Mouse (Mus musculus) kidney, embryonic 15.5 days (tissue): ENCODE measurements around the gene Dact3. TPM values are rescaled to one million over a fixed set of nuclear protein-coding genes. Genes with fewer than 3 reads are reported as not detected.
A peak's percentile ranks its signal among the peaks of the same experiment; 100 is the strongest.

Source experiments
- ATAC-seq: fragments of 200-750 bp; cut with Nextera tagmentation; replicated peaks from 2 replicates; pipeline ENCODE4 v1.8.0; 2017; ENCODE audit warnings: moderate TSS enrichment; ENCODE audit not compliant: low FRiP score
- H3K27ac ChIP-seq: fragments of 300-500 bp; sonication (generic); 2 replicates; pipeline ENCODE4 v1.5.1; 2015; ENCODE audit warnings: mild to moderate bottlenecking, inconsistent platforms
- H3K27me3 ChIP-seq: fragments of 300-500 bp; sonication (generic); 2 replicates; pipeline ENCODE4 v1.6.1; 2015; ENCODE audit warnings: inconsistent platforms
- H3K36me3 ChIP-seq: fragments of 300-500 bp; sonication (generic); 2 replicates; pipeline ENCODE4 v1.6.1; 2015; ENCODE audit warnings: inconsistent platforms
- H3K4me1 ChIP-seq: fragments of 300-500 bp; sonication (generic); 2 replicates; pipeline ENCODE4 v1.6.1; 2015; ENCODE audit warnings: inconsistent platforms
- H3K4me2 ChIP-seq: fragments of 300-500 bp; sonication (generic); 2 replicates; pipeline ENCODE4 v1.6.1; 2015; ENCODE audit warnings: moderate library complexity, mild to moderate bottlenecking, inconsistent platforms
- H3K4me3 ChIP-seq: fragments of 300-500 bp; sonication (generic); replicated peaks from 2 replicates; pipeline ENCODE4 v1.5.1; 2015; ENCODE audit warnings: mild to moderate bottlenecking, inconsistent platforms
- H3K9ac ChIP-seq: fragments of 300-500 bp; sonication (generic); 2 replicates; pipeline ENCODE4 v1.6.1; 2015; ENCODE audit warnings: mild to moderate bottlenecking, inconsistent platforms
- H3K9me3 ChIP-seq: fragments of 300-500 bp; sonication (generic); replicated peaks from 2 replicates; pipeline ENCODE4 v1.6.1; 2016; ENCODE audit warnings: inconsistent platforms
- WGBS: fragments of 180-500 bp; shearing (Covaris S2); methylation state at CpG from one replicate; pipeline ENCODE4 v1.1.7; 2015; ENCODE audit warnings: mixed read lengths; 5-methylcytosine and 5-hydroxymethylcytosine counted together
- polyA plus RNA-seq: library from polyadenylated mRNA; unstranded; fragments of >200 nt; fragmentation: Nextera tagmentation; extraction: Ambion mirVana; gene quantifications from 2 replicates; pipeline ENCODE4 v1.2.1, GENCODE M21; 2015

The Dact3 gene
- polyA plus RNA-seq, 1 experiment from 2014 or later: 2.6 TPM

GRCm38 (mm10) chr7:16842645-16843063, 32.5 kb upstream of the Dact3 start, which contains the start of gene Prkd2:
Gene Prkd2, plus strand, starts transcription at chr7:16842902.
- under 1% methylated on average over 27 of the region's 32 CpGs for WGBS
- H3K36me3 ChIP-seq: peaks cover 46% of the 10 kb centered on the region
- H3K27ac ChIP-seq: peak within 1 kb of the TSS; percentile 89
- H3K9me3 ChIP-seq: no peaks in the 10 kb centered on the region
- H3K4me1 ChIP-seq: peaks cover 49% of the 10 kb centered on the region
- peak within 1 kb of the TSS; percentile 70 for H3K4me3 ChIP-seq
- peak within 1 kb of the TSS; percentile 69 for H3K9ac ChIP-seq
- H3K4me2 ChIP-seq: peak within 1 kb of the TSS; percentile 97
- no peaks in the 10 kb centered on the region for H3K27me3 ChIP-seq
- peak; percentile 90 for ATAC-seq

GRCm38 (mm10) chr7:16843441-16844171, 31.5 kb upstream of the Dact3 start:
- peak overlapping the region; percentile 89 for H3K27ac ChIP-seq
- no peaks in the 10 kb centered on the region for H3K9me3 ChIP-seq
- peak overlapping the region; percentile 69 for H3K9ac ChIP-seq
- WGBS: 1% methylated on average over 33 of the region's 33 CpGs
- H3K4me1 ChIP-seq: peaks cover 49% of the 10 kb centered on the region
- peaks cover 41% of the 10 kb centered on the region for H3K36me3 ChIP-seq
- peak overlapping the region; percentile 70 for H3K4me3 ChIP-seq
- peak overlapping the region; percentile 97 for H3K4me2 ChIP-seq
- H3K27me3 ChIP-seq: no peaks in the 10 kb centered on the region
- ATAC-seq: 0 out of 2 replicates have a peak, but pooled peaks have one; percentile 5

GRCm38 (mm10) chr7:16844696-16845071, 30.4 kb upstream of the Dact3 start:
- no peaks in the 10 kb centered on the region for H3K9me3 ChIP-seq
- H3K27me3 ChIP-seq: no peaks in the 10 kb centered on the region
- peak overlapping the region; percentile 39 for H3K9ac ChIP-seq
- H3K4me2 ChIP-seq: peak overlapping the region; percentile 97
- H3K4me1 ChIP-seq: peaks cover 49% of the 10 kb centered on the region
- H3K27ac ChIP-seq: peak overlapping the region; percentile 88
- peaks cover 41% of the 10 kb centered on the region for H3K36me3 ChIP-seq
- 34% methylated on average over 3 of the region's 3 CpGs for WGBS
- ATAC-seq: no peak
- H3K4me3 ChIP-seq: peak overlapping the region; percentile 70

GRCm38 (mm10) chr7:16845072-16845819, 29.9 kb upstream of the Dact3 start:
- 25% methylated on average over 14 of the region's 14 CpGs for WGBS
- H3K27me3 ChIP-seq: no peaks in the 10 kb centered on the region
- peak; percentile 24 for ATAC-seq
- H3K4me1 ChIP-seq: peaks cover 49% of the 10 kb centered on the region
- H3K27ac ChIP-seq: peak overlapping the region; percentile 88
- H3K4me2 ChIP-seq: peak overlapping the region; percentile 97
- peaks cover 41% of the 10 kb centered on the region for H3K36me3 ChIP-seq
- H3K9me3 ChIP-seq: no peaks in the 10 kb centered on the region
- peak overlapping the region; percentile 39 for H3K9ac ChIP-seq
- peak overlapping the region; percentile 70 for H3K4me3 ChIP-seq

GRCm38 (mm10) chr7:16845820-16846167, 29.3 kb upstream of the Dact3 start:
- Histone ChIP-seq H3K27ac (peak overlapping the region; percentile 88), H3K27me3 (no peaks in the 10 kb centered on the region), H3K36me3 (peaks cover 41% of the 10 kb centered on the region), H3K9me3 (no peaks in the 10 kb centered on the region), H3K4me2 (peak overlapping the region; percentile 97), H3K4me3 (peak overlapping the region; percentile 70), H3K9ac (peak overlapping the region; percentile 39; the same call in 1 of the 2 replicates), H3K4me1 (peaks cover 49% of the 10 kb centered on the region)
- ATAC-seq: peak; percentile 1; the same call in 1 of the 2 replicates
- WGBS: 28% methylated on average over 10 of the region's 10 CpGs

GRCm38 (mm10) chr7:16846775-16847174, 28.3 kb upstream of the Dact3 start:
- Histone ChIP-seq H3K9ac (no peak overlapping the region), H3K4me3 (no peak overlapping the region), H3K36me3 (peaks cover 38% of the 10 kb centered on the region), H3K4me2 (no peak overlapping the region), H3K27me3 (no peaks in the 10 kb centered on the region), H3K27ac (no peak overlapping the region), H3K4me1 (peaks cover 41% of the 10 kb centered on the region), H3K9me3 (no peaks in the 10 kb centered on the region)
- no peak for ATAC-seq
- 94% methylated on average over 5 of the region's 5 CpGs for WGBS

GRCm38 (mm10) chr7:16847507-16847906, 27.6 kb upstream of the Dact3 start:
- Histone ChIP-seq H3K36me3 (peaks cover 40% of the 10 kb centered on the region), H3K9ac (no peak overlapping the region), H3K9me3 (no peaks in the 10 kb centered on the region), H3K27me3 (no peaks in the 10 kb centered on the region), H3K27ac (no peak overlapping the region), H3K4me2 (no peak overlapping the region), H3K4me3 (no peak overlapping the region), H3K4me1 (peaks cover 33% of the 10 kb centered on the region)
- 86% methylated on average over 19 of the region's 19 CpGs for WGBS
- no peak for ATAC-seq

- H3K27ac ChIP-seq: no peak overlapping the region
- WGBS: 34% methylated on average over 17 of the region's 17 CpGs
- ATAC-seq: no peak
These were observed 26.5 kb upstream of the Dact3 start for GRCm38 (mm10) chr7:16848579-16848978.

GRCm38 (mm10) chr7:16851636-16852035, 23.5 kb upstream of the Dact3 start:
- WGBS: 51% methylated on average over 4 of the region's 4 CpGs
- peaks cover 79% of the 10 kb centered on the region for H3K36me3 ChIP-seq

More at GRCm38 (mm10) chr7:16848579-16848978, 26.5 kb upstream of the Dact3 start:
- H3K36me3 ChIP-seq: peaks cover 48% of the 10 kb centered on the region
- H3K9ac ChIP-seq: no peak overlapping the region
- H3K4me1 ChIP-seq: peaks cover 25% of the 10 kb centered on the region
- H3K4me2 ChIP-seq: no peak overlapping the region
- no peak overlapping the region for H3K4me3 ChIP-seq
- H3K27me3 ChIP-seq: no peaks in the 10 kb centered on the region
- no peaks in the 10 kb centered on the region for H3K9me3 ChIP-seq

GRCm38 (mm10) chr7:16853302-16853831, 21.8 kb upstream of the Dact3 start:
- no peak overlapping the region for H3K9ac ChIP-seq
- WGBS: 75% methylated on average over 14 of the region's 14 CpGs
- no peak overlapping the region for H3K27ac ChIP-seq
- H3K9me3 ChIP-seq: no peaks in the 10 kb centered on the region
- no peak overlapping the region for H3K4me2 ChIP-seq
- ATAC-seq: no peak; the same call in 1 of the 2 replicates
- H3K36me3 ChIP-seq: peaks cover 89% of the 10 kb centered on the region
- no peak overlapping the region for H3K4me3 ChIP-seq
- no peaks in the 10 kb centered on the region for H3K27me3 ChIP-seq
- H3K4me1 ChIP-seq: no peaks in the 10 kb centered on the region

More at GRCm38 (mm10) chr7:16851636-16852035, 23.5 kb upstream of the Dact3 start:
- no peak overlapping the region for H3K9ac ChIP-seq
- no peak overlapping the region for H3K4me3 ChIP-seq
- H3K27ac ChIP-seq: no peak overlapping the region
- H3K27me3 ChIP-seq: no peaks in the 10 kb centered on the region
- ATAC-seq: no peak
- no peaks in the 10 kb centered on the region for H3K4me1 ChIP-seq
- H3K4me2 ChIP-seq: no peak overlapping the region
- H3K9me3 ChIP-seq: no peaks in the 10 kb centered on the region

- Histone ChIP-seq H3K9ac (no peak overlapping the region), H3K4me1 (no peaks in the 10 kb centered on the region), H3K4me2 (0 out of 2 replicates have a peak overlapping the region, but pooled peaks have one; percentile 12), H3K36me3 (peaks cover 85% of the 10 kb centered on the region), H3K27ac (no peak overlapping the region), H3K9me3 (no peaks in the 10 kb centered on the region), H3K4me3 (no peak overlapping the region), H3K27me3 (no peaks in the 10 kb centered on the region)
- 24% methylated on average over 17 of the region's 17 CpGs for WGBS
- ATAC-seq: no peak
These were observed 16.8 kb upstream of the Dact3 start for GRCm38 (mm10) chr7:16858336-16858735.
